Mouse (Mus musculus) kidney, adult 2 months (tissue): ENCODE data around the gene 4930558K02Rik. TPM values are rescaled to one million over a fixed set of nuclear protein-coding genes. Genes with fewer than 3 reads are reported as not detected.

Experiments
- DNase-seq: peaks from one replicate; pipeline ENCODE4 v3.0.0; 2021
- H3K27ac ChIP-seq: fragments of 200-500 bp; 2 replicates; pipeline ENCODE4 v1.5.1; 2012; ENCODE audit warnings: low read depth, low read length, control low read depth, inconsistent platforms; ENCODE audit not compliant: insufficient read depth
- H3K27me3 ChIP-seq: fragments of 200-500 bp; replicated peaks from 2 replicates; pipeline ENCODE4 v1.6.1; 2012; ENCODE audit warnings: mild to moderate bottlenecking, moderate library complexity, low read length, inconsistent platforms; ENCODE audit not compliant: control insufficient read depth, insufficient read depth
- H3K36me3 ChIP-seq: fragments of 200-500 bp; 2 replicates; pipeline ENCODE4 v1.6.1; 2012; ENCODE audit warnings: mild to moderate bottlenecking, moderate library complexity, low read length, inconsistent platforms; ENCODE audit not compliant: control insufficient read depth, insufficient read depth
- H3K4me1 ChIP-seq: fragments of 200-500 bp; 2 replicates; pipeline ENCODE4 v1.6.1; 2011; ENCODE audit warnings: low read length; ENCODE audit not compliant: control insufficient read depth, insufficient read depth
- H3K4me3 ChIP-seq: fragments of 200-500 bp; 2 replicates; pipeline ENCODE4 v1.5.1; 2011; ENCODE audit warnings: mild to moderate bottlenecking, low read depth, low read length, control low read depth; ENCODE audit not compliant: insufficient read depth
- CTCF ChIP-seq: fragments of 200-500 bp; conservative IDR thresholded peaks from 2 replicates; pipeline ENCODE4 v1.5.1; 2011; ENCODE audit warnings: low read depth, mild to moderate bottlenecking, control low read depth, low read length, moderate library complexity, mixed read lengths; ENCODE audit not compliant: insufficient read depth, insufficient read length
- POLR2A ChIP-seq: fragments of 200-500 bp; IDR thresholded peaks from one replicate; pipeline ENCODE4 v1.6.1; 2011; ENCODE audit warnings: low read depth, low read length, control low read depth
- WGBS: fragments of 180-500 bp; shearing (Covaris S2); methylation state at CpG from one replicate; pipeline ENCODE4 v1.1.7; 2018; 5-methylcytosine and 5-hydroxymethylcytosine counted together
- polyA plus RNA-seq: library from polyadenylated mRNA; depleted of rRNA; stranded (reverse); fragments of >200 nt; gene quantifications from 2 replicates; pipeline ENCODE4 v1.2.3, GENCODE M21; 2012; rRNA removed

Gene 4930558K02Rik
- polyA plus RNA-seq, 1 experiment: not detected

DNA sequence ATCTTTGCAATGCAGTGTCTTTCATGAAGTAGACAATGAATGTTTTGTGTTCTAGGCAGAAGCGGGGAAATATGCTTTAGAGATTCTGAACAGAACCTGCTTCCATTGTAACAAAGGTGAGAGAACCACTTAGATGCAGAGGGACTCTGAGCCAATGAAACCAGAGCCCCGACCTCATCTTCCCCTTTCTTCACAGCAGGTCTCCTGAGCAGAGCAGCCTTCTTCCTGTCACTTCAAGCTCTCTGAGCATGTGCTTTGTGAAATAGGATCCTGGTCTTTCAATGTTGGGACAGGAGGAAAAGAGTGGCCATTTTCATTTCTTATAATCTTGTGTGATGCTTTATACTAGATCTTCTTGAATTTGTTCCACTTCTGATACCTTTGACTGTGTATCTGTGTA lies 79.3 kb downstream of the 4930558K02Rik start:
- WGBS: 67% methylated on average over 2 of the region's 2 CpGs
- Histone ChIP-seq H3K4me3 (no peak overlapping the region), H3K27ac (no peak overlapping the region)

DNA sequence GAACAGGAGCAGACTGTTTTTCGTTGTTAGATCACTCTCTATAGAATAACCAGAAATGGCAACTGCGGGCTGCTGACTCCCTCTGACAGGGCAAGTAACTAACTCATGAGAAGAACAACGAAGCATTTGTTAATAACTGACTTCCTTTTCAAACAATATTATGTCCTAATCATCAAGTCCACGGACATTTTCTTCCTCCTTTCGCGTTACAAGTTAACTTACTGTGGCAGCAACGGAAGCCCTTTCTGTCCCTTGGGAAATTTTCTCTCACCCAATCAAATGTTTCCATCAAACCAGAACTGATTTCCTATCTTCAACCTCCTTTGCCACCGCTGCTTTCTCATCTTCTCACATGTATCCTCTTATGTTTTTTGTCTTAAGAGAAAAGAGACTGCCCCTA lies 82.2 kb downstream of the 4930558K02Rik start:
- WGBS: 43% methylated on average over 8 of the region's 8 CpGs
- Histone ChIP-seq H3K36me3 (no peaks in the 10 kb centered on the region), H3K27ac (no peak overlapping the region), H3K4me3 (no peak overlapping the region), H3K27me3 (no peaks in the 10 kb centered on the region), H3K4me1 (no peaks in the 10 kb centered on the region)
- TF ChIP-seq CTCF (no peak), POLR2A (no peak)
- no peak for DNase-seq

More for the DNA sequence above, 79.3 kb downstream of the 4930558K02Rik start:
- no peaks in the 10 kb centered on the region for H3K4me1 ChIP-seq
- no peak for DNase-seq
- no peaks in the 10 kb centered on the region for H3K36me3 ChIP-seq
- TF ChIP-seq CTCF (no peak), POLR2A (no peak)
- no peaks in the 10 kb centered on the region for H3K27me3 ChIP-seq

DNA sequence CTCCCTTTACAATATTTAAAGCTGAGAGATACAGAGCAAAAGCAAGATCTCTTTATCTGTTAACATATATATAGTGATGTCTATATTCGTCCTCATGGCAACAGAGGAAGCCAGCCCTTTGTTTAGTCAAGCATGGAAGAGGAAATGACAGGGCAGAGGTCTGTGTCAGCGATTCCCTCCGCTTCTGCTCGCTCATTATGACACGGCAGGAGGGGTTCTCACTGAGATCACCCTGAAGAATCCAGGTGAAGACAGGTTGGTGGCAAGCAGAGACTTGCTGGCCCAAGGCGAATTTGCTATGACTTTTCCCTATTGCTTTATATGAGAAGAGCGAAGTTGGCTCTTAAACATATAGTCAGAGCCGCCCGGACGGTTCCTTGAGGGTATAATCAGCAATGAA lies 83.3 kb downstream of the 4930558K02Rik start:
- DNase-seq: no peak
- 52% methylated on average over 10 of the region's 10 CpGs for WGBS
- no peak for TF ChIP-seq POLR2A
- no peak for TF ChIP-seq CTCF
- H3K27ac ChIP-seq: no peak overlapping the region
- no peak overlapping the region for H3K4me3 ChIP-seq
- H3K4me1 ChIP-seq: no peaks in the 10 kb centered on the region
- no peaks in the 10 kb centered on the region for H3K36me3 ChIP-seq
- no peaks in the 10 kb centered on the region for H3K27me3 ChIP-seq

DNA sequence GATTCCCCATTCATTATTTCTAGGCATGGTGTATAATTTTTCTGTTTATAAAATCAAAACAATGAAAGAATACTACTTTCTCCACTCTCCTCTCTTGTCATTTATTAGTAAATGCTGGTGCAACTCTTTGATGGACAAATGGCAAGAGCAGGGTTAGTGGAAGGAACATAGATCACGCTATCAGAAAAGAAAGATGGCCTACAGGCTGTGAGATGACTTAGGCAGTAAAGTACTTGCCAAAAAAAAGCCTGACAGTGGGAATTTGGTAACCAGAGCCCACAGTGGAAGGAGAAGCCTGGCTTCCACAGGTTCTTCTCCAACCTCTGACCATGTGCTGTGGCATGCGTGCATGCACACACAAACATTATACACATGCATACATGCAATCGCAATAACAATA lies 84.4 kb downstream of the 4930558K02Rik start:
- Histone ChIP-seq H3K27ac (no peak overlapping the region), H3K36me3 (no peaks in the 10 kb centered on the region), H3K27me3 (no peaks in the 10 kb centered on the region), H3K4me1 (no peaks in the 10 kb centered on the region), H3K4me3 (no peak overlapping the region)
- no peak for DNase-seq
- 98% methylated on average over 3 of the region's 3 CpGs for WGBS
- no peak for TF ChIP-seq CTCF
- TF ChIP-seq POLR2A: no peak

DNA sequence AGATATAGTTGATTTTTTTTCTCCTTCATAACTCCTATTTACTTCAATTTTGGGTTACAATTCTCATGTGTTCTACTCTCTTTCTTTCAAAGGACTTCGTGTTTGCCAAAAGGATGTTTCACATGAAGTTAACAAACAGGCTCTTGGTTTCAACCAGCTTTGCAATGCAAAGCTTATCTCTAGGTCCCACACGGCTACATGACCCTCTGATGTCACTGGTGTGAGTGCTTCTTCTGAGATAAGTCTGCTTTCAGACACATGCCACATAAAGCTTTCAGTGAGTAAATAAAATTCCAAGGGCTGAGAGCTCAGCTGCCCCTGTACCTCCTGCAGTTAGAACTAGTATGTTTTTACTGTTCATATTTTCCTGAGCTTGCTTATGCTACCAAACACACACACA lies 84.9 kb downstream of the 4930558K02Rik start:
- 52% methylated on average over 2 of the region's 2 CpGs for WGBS
- Histone ChIP-seq H3K27me3 (no peaks in the 10 kb centered on the region), H3K4me1 (no peaks in the 10 kb centered on the region), H3K36me3 (no peaks in the 10 kb centered on the region), H3K4me3 (no peak overlapping the region), H3K27ac (no peak overlapping the region)
- DNase-seq: no peak
- TF ChIP-seq POLR2A (no peak), CTCF (no peak)

DNA sequence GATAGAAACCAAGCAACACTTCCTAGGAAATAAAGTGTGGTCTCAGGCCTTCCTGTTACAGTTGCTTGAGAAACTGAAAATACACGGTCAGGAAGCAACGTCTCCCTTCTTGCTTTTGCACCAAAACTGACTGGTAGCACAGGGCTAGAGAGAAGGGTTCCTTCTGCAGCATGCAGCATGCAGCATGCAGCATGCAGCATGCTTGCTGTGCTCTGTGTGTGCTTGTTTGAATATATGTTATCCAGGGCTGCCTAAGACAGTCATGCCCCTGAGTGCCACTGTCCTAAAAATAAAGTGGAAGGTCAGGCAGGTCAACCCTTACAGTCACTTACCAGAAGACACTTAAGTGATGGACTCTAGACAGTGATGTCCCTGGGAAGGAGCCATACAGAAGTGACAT lies 85.3 kb downstream of the 4930558K02Rik start:
- 68% methylated on average over 2 of the region's 2 CpGs for WGBS
- Histone ChIP-seq H3K27me3 (no peaks in the 10 kb centered on the region), H3K36me3 (no peaks in the 10 kb centered on the region), H3K27ac (no peak overlapping the region), H3K4me3 (no peak overlapping the region), H3K4me1 (no peaks in the 10 kb centered on the region)
- TF ChIP-seq CTCF: no peak
- no peak for TF ChIP-seq POLR2A
- DNase-seq: no peak

Other genes starting within 250 kb of the 4930558K02Rik start
- 0.04 and 0.16 TPM in 2 replicates for gene Fasl, start 191.1 kb downstream of the 4930558K02Rik start, polyA plus RNA-seq
- gene Suco, start 103.0 kb downstream of the 4930558K02Rik start, polyA plus RNA-seq: 2.7 and 3.7 TPM in 2 replicates
- gene Pigc, start 10.4 kb downstream of the 4930558K02Rik start, polyA plus RNA-seq: 15.6 and 16.6 TPM in 2 replicates